Mouse (Mus musculus) liver, adult 10 weeks (tissue): Measurements from ENCODE around the gene Crx. TPM values are rescaled to one million over a fixed set of nuclear protein-coding genes. Genes with fewer than 3 reads are reported as not detected.

Experiments used
- polyA plus RNA-seq: library from polyadenylated mRNA; stranded (reverse); fragments of 350-450 nt; fragmentation: Illumina TruSeq; extraction: RNeasy Lipid Tissue Mini Kit (QIAGEN cat#74804); gene quantifications from one replicate; pipeline ENCODE4 v1.2.3, GENCODE M21; 2014; ENCODE audit warnings: low read depth, low replicate concordance

Gene Crx
- polyA plus RNA-seq, result not detected

GRCm38 (mm10) chr7:15879756-15880155, at the start of gene Crx:
Crx (minus strand) TSS chr7:15879968.

GRCm38 (mm10) chr7:15922220-15922773, 42.5 kb upstream of the Crx start, which contains the start of gene Selenow:
Selenow (minus strand) TSS chr7:15922402.

GRCm38 (mm10) chr7:15882317-15882716, 2.5 kb upstream of the Crx start, which contains the start of gene Crxos:
Crxos (plus strand) TSS chr7:15882617.

GRCm38 (mm10) chr7:15839578-15839977, 40.2 kb downstream of the Crx start, which contains the start of gene Obox6:
Obox6 (minus strand) TSS chr7:15839678.

Other genes with a start within 250 kb of the Crx start
- not detected for gene Obox3, start 240.1 kb downstream of the Crx start, polyA plus RNA-seq
- not detected for gene Obox5, start 129.8 kb downstream of the Crx start, polyA plus RNA-seq
- not detected for gene Obox6, start 40.3 kb downstream of the Crx start, polyA plus RNA-seq
- gene Crxos, start 2.6 kb upstream of the Crx start, polyA plus RNA-seq, result not detected
- gene Selenow, start 42.4 kb upstream of the Crx start, polyA plus RNA-seq, result 17.5 TPM
- gene Nop53, start 66.1 kb upstream of the Crx start, polyA plus RNA-seq, result 10.4 TPM
- 0.74 TPM for gene Ehd2, start 87.6 kb upstream of the Crx start, polyA plus RNA-seq
- gene Bicra, start 168.0 kb upstream of the Crx start, polyA plus RNA-seq, result 0.26 TPM
- gene Zfp541, start 181.8 kb upstream of the Crx start, polyA plus RNA-seq, result not detected
- 16.1 TPM for gene Napa, start 218.5 kb upstream of the Crx start, polyA plus RNA-seq
- 6.3 TPM for gene Kptn, start 239.9 kb upstream of the Crx start, polyA plus RNA-seq
- gene Slc8a2, start 249.9 kb upstream of the Crx start, polyA plus RNA-seq, result not detected